Mouse (Mus musculus) cerebellum, adult (tissue): ENCODE results near the gene Kdm5c.
"Not testable (repeated sequence)": the region's sequence is repeated elsewhere in the genome, so short reads cannot be mapped to it uniquely, and the experiment has no call there.

ENCODE experiments used
- ATAC-seq: cut with Nextera tagmentation; 2 replicates; pipeline ENCODE4 v1.9.2; 2017; ENCODE audit warnings: mild to moderate bottlenecking, moderate library complexity, mixed read lengths; ENCODE audit not compliant: insufficient number of reproducible peaks, low FRiP score, low TSS enrichment

The Kdm5c gene

DNA sequence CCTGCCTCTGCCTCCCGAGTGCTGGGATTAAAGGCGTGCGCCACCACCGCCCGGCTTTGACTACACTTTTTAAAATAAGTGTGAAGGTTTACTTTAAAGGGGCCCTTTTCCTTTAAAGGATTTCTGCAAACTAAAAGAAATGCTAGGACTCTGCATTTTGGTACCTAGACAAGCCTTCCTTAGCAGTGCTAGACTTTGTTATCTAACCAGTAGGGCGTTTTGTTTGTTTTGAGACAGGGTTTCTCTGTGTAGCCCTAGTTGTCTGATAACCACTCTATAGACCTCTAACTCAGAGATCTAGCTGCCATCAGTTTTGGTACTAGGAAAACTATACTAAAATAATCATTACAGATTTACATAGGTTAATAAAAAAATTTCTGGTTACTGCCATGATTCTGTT, 46.6 kb downstream of the Kdm5c start:
- no peak for ATAC-seq

GRCm38 (mm10) chrX:152284746-152285145, 51.9 kb downstream of the Kdm5c start:
- no peak for ATAC-seq

DNA sequence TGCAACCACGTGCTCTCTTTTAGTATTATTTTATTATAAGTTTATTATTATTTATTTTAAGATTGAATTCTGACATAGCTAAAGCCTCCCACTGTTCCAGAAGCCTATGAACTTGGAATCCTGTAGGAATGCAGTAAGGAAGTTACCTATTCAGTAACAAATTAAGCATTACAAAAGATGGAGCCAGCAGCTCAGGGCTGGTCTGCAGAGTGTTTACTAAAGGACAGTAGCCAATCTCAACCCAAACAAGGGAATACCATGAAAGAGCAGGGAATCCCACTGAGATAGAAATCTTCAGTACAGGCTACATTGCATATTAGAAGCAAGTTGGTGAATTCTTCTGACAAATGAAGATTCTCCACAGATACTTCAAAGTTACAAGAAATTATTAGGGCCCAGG, 54.2 kb downstream of the Kdm5c start:
- not testable (repeated sequence) for ATAC-seq

DNA sequence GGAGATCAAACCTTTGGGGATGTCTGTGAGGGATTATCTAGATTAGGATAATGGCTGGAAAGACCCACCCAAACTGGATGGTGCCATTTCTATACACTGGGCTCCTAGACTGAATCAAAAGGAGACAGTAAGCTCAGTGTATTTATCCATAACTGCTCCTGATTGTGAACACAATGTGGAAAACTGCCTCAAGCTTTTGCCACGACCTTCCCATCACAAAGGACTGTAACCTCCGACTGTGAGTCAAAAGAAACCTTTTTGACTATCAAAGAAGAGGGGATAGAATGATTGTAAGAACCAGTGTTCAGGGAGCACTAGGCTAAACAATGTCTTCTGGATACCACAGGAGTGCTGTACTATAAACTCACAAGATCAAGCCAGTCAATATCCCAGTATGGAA, 73.4 kb downstream of the Kdm5c start:
- no peak for ATAC-seq

DNA sequence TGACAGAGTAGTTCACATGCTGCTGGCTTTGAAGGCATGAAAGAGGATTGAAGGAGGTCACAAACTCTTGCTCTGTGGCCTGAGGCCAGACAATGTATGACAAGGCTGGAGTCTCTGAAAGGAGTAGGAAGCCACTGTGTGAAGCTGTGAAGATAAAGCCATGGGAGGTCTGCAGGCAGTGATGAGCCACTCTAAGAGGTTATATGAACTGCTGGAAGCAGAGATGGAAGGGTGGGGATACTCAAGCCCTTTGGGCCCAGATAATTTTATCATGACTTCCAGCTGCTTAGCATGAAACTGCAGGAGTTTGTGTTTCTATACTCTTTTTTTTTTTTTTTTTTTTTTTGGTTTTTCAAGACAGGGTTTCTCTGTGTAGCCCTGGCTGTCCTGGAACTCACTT, 74.6 kb downstream of the Kdm5c start:
- ATAC-seq: no peak

GRCm38 (mm10) chrX:152307942-152308341, 75.1 kb downstream of the Kdm5c start:
- no peak for ATAC-seq

- ATAC-seq: no peak
Measured at GRCm38 (mm10) chrX:152320535-152320934, 87.7 kb downstream of the Kdm5c start.

DNA sequence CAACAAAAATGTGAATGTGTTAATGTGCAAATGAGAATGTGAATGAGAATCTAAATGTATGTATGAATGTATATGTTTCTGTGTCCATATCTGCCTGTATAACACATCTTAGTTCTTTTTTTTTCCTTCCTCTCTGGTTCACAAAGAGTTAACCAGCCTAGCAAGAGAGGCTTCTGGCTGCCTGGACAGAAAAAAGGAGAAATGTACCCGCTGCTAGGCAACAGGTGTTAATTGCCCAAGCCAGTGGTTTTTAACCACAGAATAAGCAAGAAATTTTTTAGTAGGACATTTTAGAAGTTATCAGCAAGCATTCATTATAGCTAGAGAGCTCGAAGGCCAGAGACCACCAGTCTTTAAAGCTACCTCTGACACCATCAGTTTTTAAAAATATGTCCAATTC, 90.0 kb downstream of the Kdm5c start:
- ATAC-seq: no peak

DNA sequence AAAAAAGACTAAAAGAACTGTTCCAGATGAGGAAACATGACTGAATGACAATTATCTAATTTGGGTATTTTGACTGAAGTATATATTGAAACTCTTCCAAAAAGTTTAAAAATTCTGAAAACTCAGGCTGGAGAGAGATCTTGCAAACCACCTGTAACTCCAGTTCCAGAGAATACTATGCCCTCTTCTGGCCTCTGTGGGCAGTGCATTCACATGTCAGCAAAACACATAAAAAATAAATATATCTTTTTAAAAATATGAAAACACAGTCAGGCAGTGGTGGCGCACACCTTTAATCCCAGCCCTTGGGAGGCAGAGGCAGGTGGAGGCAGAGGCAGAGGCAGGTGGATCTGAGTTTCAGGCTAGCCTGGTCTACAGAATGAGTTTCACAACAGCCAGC, 90.8 kb downstream of the Kdm5c start:
- ATAC-seq: no peak
